Mouse (Mus musculus) CH12.LX (cell line): ENCODE measurements around the gene Slc48a1. TPM values are rescaled to one million over a fixed set of nuclear protein-coding genes. Genes with fewer than 3 reads are reported as not detected.

Experiments used
- DNase-seq: peaks from one replicate; pipeline ENCODE4 v3.0.0-alpha.2; 2013; ENCODE audit errors: extremely low read depth
- H3K27ac ChIP-seq: 2 replicates; pipeline ENCODE4 v1.5.1; 2012; ENCODE audit warnings: low read depth, mild to moderate bottlenecking, control low read depth, moderate library complexity; ENCODE audit not compliant: insufficient read depth
- H3K27me3 ChIP-seq: replicated peaks from 2 replicates; pipeline ENCODE3; 2012; ENCODE audit warnings: inconsistent platforms
- H3K36me3 ChIP-seq, 2 experiments: replicated peaks in 1 of 2; 2 replicates each; pipeline versions ENCODE3 to v1.6.1; 2012; ENCODE audit warnings: inconsistent platforms in 1 of 2, low read length in 1 of 2, mild to moderate bottlenecking in 1 of 2, mixed read lengths in 1 of 2, moderate library complexity in 1 of 2; ENCODE audit not compliant: control insufficient read depth in 1 of 2, insufficient read depth in 1 of 2
- H3K4me1 ChIP-seq, 2 experiments: 2 replicates each; pipeline ENCODE4 v1.6.1; 2012; ENCODE audit warnings: inconsistent platforms in 1 of 2, moderate library complexity in 1 of 2; ENCODE audit not compliant: insufficient read depth in 2 of 2, control insufficient read depth in 1 of 2
- H3K4me2 ChIP-seq: 2 replicates; pipeline ENCODE4 v1.6.1; 2012; ENCODE audit warnings: low read depth, mild to moderate bottlenecking, control low read depth; ENCODE audit not compliant: poor library complexity, insufficient read depth, severe bottlenecking
- H3K4me3 ChIP-seq, 3 experiments: fragments of 150-350 bp in 1 of 3; sonication (generic) in 1 of 3; replicated peaks in 1 of 3; 2 replicates each; pipeline versions ENCODE3 to v1.5.1; 2011 to 2012; ENCODE audit warnings: low read depth in 2 of 3, low read length in 2 of 3, mild to moderate bottlenecking in 2 of 3, moderate library complexity in 2 of 3, control low read depth in 1 of 3, improper control_type of control experiment in 1 of 3, inconsistent platforms in 1 of 3, mixed read lengths in 1 of 3; ENCODE audit not compliant: poor library complexity in 1 of 3
- H3K79me2 ChIP-seq: replicated peaks from 2 replicates; pipeline ENCODE4 v1.6.1; 2012; ENCODE audit warnings: mild to moderate bottlenecking, moderate library complexity; ENCODE audit not compliant: control insufficient read depth, poor library complexity, insufficient read depth, severe bottlenecking; ENCODE audit errors: extremely low read depth
- H3K9ac ChIP-seq: 2 replicates; pipeline ENCODE4 v1.6.1; 2012; ENCODE audit warnings: low read depth, mild to moderate bottlenecking, control low read depth, moderate library complexity; ENCODE audit not compliant: insufficient read depth
- H3K9me3 ChIP-seq: replicated peaks from 2 replicates; pipeline ENCODE3; 2012; ENCODE audit warnings: low read length, inconsistent platforms, mixed read lengths
- BHLHE40 ChIP-seq: IDR thresholded peaks from 2 replicates; pipeline ENCODE4 v1.6.1; 2011; ENCODE audit warnings: mild to moderate bottlenecking, low read depth, low read length, improper control_type of control experiment
- CHD1 ChIP-seq: IDR thresholded peaks from 2 replicates; pipeline ENCODE4 v1.6.1; 2012; ENCODE audit warnings: low read depth, low read length, improper control_type of control experiment, inconsistent platforms
- EP300 ChIP-seq: IDR thresholded peaks from 2 replicates; pipeline ENCODE4 v1.6.1; 2011; ENCODE audit warnings: low read length, improper control_type of control experiment
- ETS1 ChIP-seq: conservative IDR thresholded peaks from 2 replicates; pipeline ENCODE4 v1.6.1; 2012; ENCODE audit warnings: low read depth, mild to moderate bottlenecking, inconsistent platforms, low read length, improper control_type of control experiment, moderate library complexity
- HCFC1 ChIP-seq: IDR thresholded peaks from 2 replicates; pipeline ENCODE4 v1.6.1; 2012; ENCODE audit warnings: low read depth, mild to moderate bottlenecking, inconsistent platforms, low read length, improper control_type of control experiment
- JUN ChIP-seq: IDR thresholded peaks from 2 replicates; pipeline ENCODE4 v1.6.1; 2011; ENCODE audit warnings: low read depth, mild to moderate bottlenecking, low read length, improper control_type of control experiment, moderate library complexity; ENCODE audit not compliant: insufficient read depth
- JUND ChIP-seq: conservative IDR thresholded peaks from 2 replicates; pipeline ENCODE4 v1.6.1; 2011; ENCODE audit warnings: low read depth, low read length, improper control_type of control experiment
- MAFK ChIP-seq: IDR thresholded peaks from 2 replicates; pipeline ENCODE4 v1.6.1; 2011; ENCODE audit warnings: low read length, improper control_type of control experiment; ENCODE audit not compliant: insufficient replicate concordance
- MAX ChIP-seq: IDR thresholded peaks from 2 replicates; pipeline ENCODE4 v1.6.1; 2011; ENCODE audit warnings: low read length, improper control_type of control experiment
- MAZ ChIP-seq: IDR thresholded peaks from 2 replicates; pipeline ENCODE4 v1.6.1; 2012; ENCODE audit warnings: low read depth, mild to moderate bottlenecking, inconsistent platforms, low read length, improper control_type of control experiment, moderate library complexity
- MXI1 ChIP-seq: IDR thresholded peaks from 2 replicates; pipeline ENCODE4 v1.6.1; 2011; ENCODE audit warnings: mild to moderate bottlenecking, low read depth, low read length, improper control_type of control experiment
- MYC ChIP-seq: IDR thresholded peaks from 2 replicates; pipeline ENCODE4 v1.6.1; 2011; ENCODE audit warnings: low read depth, mild to moderate bottlenecking, improper control_type of control experiment, low read length
- NELFE ChIP-seq: IDR thresholded peaks from 2 replicates; pipeline ENCODE4 v1.6.1; 2011; ENCODE audit warnings: low read depth, low read length, improper control_type of control experiment
- NRF1 ChIP-seq: IDR thresholded peaks from 2 replicates; pipeline ENCODE4 v1.6.1; 2014; ENCODE audit warnings: low read depth, mild to moderate bottlenecking, inconsistent platforms, low read length, improper control_type of control experiment, moderate library complexity
- POLR2AphosphoS2 ChIP-seq: IDR thresholded peaks from 2 replicates; pipeline ENCODE4 v1.6.1; 2011; ENCODE audit warnings: low read depth, low read length, improper control_type of control experiment
- SMC3 ChIP-seq: IDR thresholded peaks from 2 replicates; pipeline ENCODE4 v1.6.1; 2011; ENCODE audit warnings: low read depth, low read length, improper control_type of control experiment
- TCF12 ChIP-seq: IDR thresholded peaks from 2 replicates; pipeline ENCODE4 v1.6.1; 2014; ENCODE audit warnings: low read depth, mild to moderate bottlenecking, inconsistent platforms, low read length, improper control_type of control experiment
- USF1 ChIP-seq: IDR thresholded peaks from 2 replicates; pipeline ENCODE4 v1.6.1; 2014; ENCODE audit warnings: low read depth, mild to moderate bottlenecking, inconsistent platforms, low read length, improper control_type of control experiment
- ZC3H11A ChIP-seq: IDR thresholded peaks from 2 replicates; pipeline ENCODE4 v1.6.1; 2012; ENCODE audit warnings: low read depth, mild to moderate bottlenecking, inconsistent platforms, low read length, improper control_type of control experiment
- ZKSCAN1 ChIP-seq: IDR thresholded peaks from 2 replicates; pipeline ENCODE4 v1.6.1; 2012; ENCODE audit warnings: low read depth, inconsistent platforms, low read length, improper control_type of control experiment, borderline replicate concordance
- ZNF384 ChIP-seq: IDR thresholded peaks from 2 replicates; pipeline ENCODE4 v1.6.1; 2012; ENCODE audit warnings: low read depth, low read length, improper control_type of control experiment, inconsistent platforms
- dilution Hi-C: fragments of 300-500 bp; cut with MboI; formaldehyde crosslinking; loops from 2 replicates; pipeline ENCODE4 v1.14.3; 2020; ENCODE audit warnings: low sequenced_read_pairs; ENCODE audit not compliant: extremely low pct_unique_long_range_greater_than_20kb, extremely low pct_ligation_motif_present
- in situ Hi-C: fragments of 300-500 bp; cut with MboI; formaldehyde crosslinking; loops from 3 replicates; pipeline ENCODE4 v1.14.3; 2019; ENCODE audit warnings: low sequenced_read_pairs, low pct_ligation_motif_present, low pct_unique_long_range_greater_than_20kb, mixed read lengths
- polyA plus RNA-seq: library from polyadenylated mRNA; unstranded; fragments of >175 nt; gene quantifications from 2 replicates; pipeline ENCODE4 v1.2.1, GENCODE M21; 2012; ENCODE audit warnings: low read depth; ENCODE audit not compliant: insufficient read length
- total RNA-seq, 2 experiments: library from RNA; depleted of rRNA; stranded (reverse); fragments of 300-350 nt in 1 of 2; fragments of >200 nt in 1 of 2; gene quantifications; 2 replicates each; pipeline ENCODE4 v1.2.3; 2012 to 2014

The Slc48a1 gene
- total and polyA plus RNA-seq, 3 experiments: 23.2 to 56.0 (median 39.4) TPM

- Histone ChIP-seq H3K9ac (no peak overlapping the region), H3K36me3 (no peaks in the 10 kb centered on the region), H3K27ac (no peak overlapping the region), H3K79me2 (no peaks in the 10 kb centered on the region), H3K4me1 (peaks cover 38 to 84% of the 10 kb centered on the region in 2 experiments), H3K9me3 (peaks cover 7% of the 10 kb centered on the region), H3K27me3 (no peaks in the 10 kb centered on the region), H3K4me3 (no peak overlapping the region), H3K4me2 (no peak overlapping the region)
- dilution Hi-C loops (no loop called here), in situ Hi-C loops (loop anchor here (25.0 kb wide), 1 partner anchor 379 kb away; no protein-coding TSS in a partner anchor)
- TF ChIP-seq USF1 (no peak), MYC (no peak), CHD1 (no peak), ETS1 (no peak), JUND (no peak), TCF12 (no peak), ZKSCAN1 (no peak), MXI1 (no peak), HCFC1 (no peak), ZC3H11A (no peak)
- DNase-seq: no peak
Observed at GRCm38 (mm10) chr15:97841383-97841782, 63.1 kb downstream of the Slc48a1 start.

- Histone ChIP-seq H3K9ac (no peak overlapping the region), H3K4me1 (peaks cover 32 to 77% of the 10 kb centered on the region in 2 experiments), H3K4me2 (no peak overlapping the region), H3K36me3 (no peaks in the 10 kb centered on the region), H3K27me3 (no peaks in the 10 kb centered on the region), H3K27ac (no peak overlapping the region), H3K9me3 (peaks cover 8% of the 10 kb centered on the region), H3K4me3 (no peak overlapping the region), H3K79me2 (no peaks in the 10 kb centered on the region)
- dilution Hi-C loops (no loop called here), in situ Hi-C loops (loop anchor here (25.0 kb wide), 1 partner anchor 380 kb away; no protein-coding TSS in a partner anchor)
- no peak for DNase-seq
- no peak for TF ChIP-seq MXI1
- TF ChIP-seq BHLHE40: no peak
- TF ChIP-seq JUN: no peak
- no peak for TF ChIP-seq ETS1
- TF ChIP-seq POLR2AphosphoS2: no peak
- TF ChIP-seq NELFE: no peak
- TF ChIP-seq CHD1: no peak
- no peak for TF ChIP-seq ZC3H11A
- no peak for TF ChIP-seq NRF1
- TF ChIP-seq EP300: no peak
- TF ChIP-seq SMC3: no peak
- TF ChIP-seq ZNF384: no peak
- TF ChIP-seq MAFK: no peak
- TF ChIP-seq MAZ: no peak
- TF ChIP-seq HCFC1: no peak
- TF ChIP-seq MAX: no peak
Observed at GRCm38 (mm10) chr15:97842058-97842457, 63.7 kb downstream of the Slc48a1 start.

Other genes with a start within 250 kb of the Slc48a1 start
- 43.1 and 51.8 TPM in 2 replicates for gene Rpap3, start 72.7 kb upstream of the Slc48a1 start, total RNA-seq (2012; rRNA removed)
- gene Rpap3, start 72.7 kb upstream of the Slc48a1 start, total RNA-seq (2014; rRNA removed): 73.7 and 88.8 TPM in 2 replicates
- 69.1 and 83.7 TPM in 2 replicates for gene Rpap3, start 72.7 kb upstream of the Slc48a1 start, polyA plus RNA-seq
- 38.9 and 49.5 TPM in 2 replicates for gene Endou, start 47.2 kb upstream of the Slc48a1 start, total RNA-seq (2012; rRNA removed)
- gene Endou, start 47.2 kb upstream of the Slc48a1 start, total RNA-seq (2014; rRNA removed): 60.5 and 66.9 TPM in 2 replicates
- gene Endou, start 47.2 kb upstream of the Slc48a1 start, polyA plus RNA-seq: 64.0 and 69.8 TPM in 2 replicates
- gene Rapgef3, start 10.5 kb upstream of the Slc48a1 start, total RNA-seq (2012; rRNA removed): 2.8 and 3.4 TPM in 2 replicates
- gene Rapgef3, start 10.5 kb upstream of the Slc48a1 start, total RNA-seq (2014; rRNA removed): 2.2 and 3.2 TPM in 2 replicates
- 1.7 and 2.5 TPM in 2 replicates for gene Rapgef3, start 10.5 kb upstream of the Slc48a1 start, polyA plus RNA-seq
- 18.0 and 21.7 TPM in 2 replicates for gene Hdac7, start 66.0 kb downstream of the Slc48a1 start, total RNA-seq (2012; rRNA removed)
- gene Hdac7, start 66.0 kb downstream of the Slc48a1 start, total RNA-seq (2014; rRNA removed): 17.7 and 19.8 TPM in 2 replicates
- 47.8 and 55.2 TPM in 2 replicates for gene Hdac7, start 66.0 kb downstream of the Slc48a1 start, polyA plus RNA-seq
- gene Vdr, start 132.1 kb downstream of the Slc48a1 start, total RNA-seq (2012; rRNA removed): 0.63 and 0.68 TPM in 2 replicates
- gene Vdr, start 132.1 kb downstream of the Slc48a1 start, total RNA-seq (2014; rRNA removed): 0.52 and 0.61 TPM in 2 replicates
- 1.3 and 1.7 TPM in 2 replicates for gene Vdr, start 132.1 kb downstream of the Slc48a1 start, polyA plus RNA-seq
- 16.9 and 25.7 TPM in 2 replicates for gene Tmem106c, start 185.7 kb downstream of the Slc48a1 start, total RNA-seq (2012; rRNA removed)
- 21.2 and 25.5 TPM in 2 replicates for gene Tmem106c, start 185.7 kb downstream of the Slc48a1 start, total RNA-seq (2014; rRNA removed)
- gene Tmem106c, start 185.7 kb downstream of the Slc48a1 start, polyA plus RNA-seq: 17.9 and 18.5 TPM in 2 replicates
- gene Col2a1, start 226.2 kb downstream of the Slc48a1 start, total RNA-seq (2012; rRNA removed): 0.08 and 0.13 TPM in 2 replicates
- gene Col2a1, start 226.2 kb downstream of the Slc48a1 start, total RNA-seq (2014; rRNA removed): not detected in 2 replicates
- 0.06 and 0.15 TPM in 2 replicates for gene Col2a1, start 226.2 kb downstream of the Slc48a1 start, polyA plus RNA-seq